Mouse (Mus musculus) stomach, embryonic 15.5 days (tissue): ENCODE data around the gene Atp6v0c. TPM values are rescaled to one million over a fixed set of nuclear protein-coding genes. Genes with fewer than 3 reads are reported as not detected.

Experiments
- ATAC-seq: fragments of 200-750 bp; cut with Nextera tagmentation; 2 replicates; pipeline ENCODE4 v1.8.0; 2017; ENCODE audit warnings: low read depth, moderate number of reproducible peaks, moderate TSS enrichment; ENCODE audit not compliant: insufficient read depth, low FRiP score
- H3K27ac ChIP-seq: fragments of 300-500 bp; sonication (generic); 2 replicates; pipeline ENCODE4 v1.5.1; 2015; ENCODE audit warnings: mild to moderate bottlenecking, inconsistent platforms
- H3K27me3 ChIP-seq: fragments of 300-500 bp; sonication (generic); replicated peaks from 2 replicates; pipeline ENCODE4 v1.6.1; 2015; ENCODE audit warnings: inconsistent platforms
- H3K36me3 ChIP-seq: fragments of 300-500 bp; sonication (generic); 2 replicates; pipeline ENCODE4 v1.6.1; 2015; ENCODE audit warnings: inconsistent platforms
- H3K4me1 ChIP-seq: fragments of 300-500 bp; sonication (generic); 2 replicates; pipeline ENCODE4 v1.6.1; 2015; ENCODE audit warnings: inconsistent platforms
- H3K4me2 ChIP-seq: fragments of 300-500 bp; sonication (generic); 2 replicates; pipeline ENCODE4 v1.6.1; 2015; ENCODE audit warnings: mild to moderate bottlenecking, inconsistent platforms
- H3K4me3 ChIP-seq: fragments of 300-500 bp; sonication (generic); replicated peaks from 2 replicates; pipeline ENCODE4 v1.5.1; 2015; ENCODE audit warnings: inconsistent platforms
- H3K9ac ChIP-seq: fragments of 300-500 bp; sonication (generic); 2 replicates; pipeline ENCODE4 v1.6.1; 2015; ENCODE audit warnings: inconsistent platforms
- H3K9me3 ChIP-seq: fragments of 300-500 bp; sonication (generic); 2 replicates; pipeline ENCODE4 v1.6.1; 2016; ENCODE audit warnings: inconsistent platforms
- WGBS: fragments of 180-500 bp; shearing (Covaris S2); methylation state at CpG from one replicate; pipeline ENCODE4 v1.1.7; 2015; 5-methylcytosine and 5-hydroxymethylcytosine counted together
- polyA plus RNA-seq: library from polyadenylated mRNA; unstranded; fragments of >200 nt; fragmentation: Nextera tagmentation; extraction: Ambion mirVana; gene quantifications from 2 replicates; pipeline ENCODE4 v1.2.1, GENCODE M21; 2015

The Atp6v0c gene
- 495 and 512 TPM in 2 replicates for polyA plus RNA-seq

DNA sequence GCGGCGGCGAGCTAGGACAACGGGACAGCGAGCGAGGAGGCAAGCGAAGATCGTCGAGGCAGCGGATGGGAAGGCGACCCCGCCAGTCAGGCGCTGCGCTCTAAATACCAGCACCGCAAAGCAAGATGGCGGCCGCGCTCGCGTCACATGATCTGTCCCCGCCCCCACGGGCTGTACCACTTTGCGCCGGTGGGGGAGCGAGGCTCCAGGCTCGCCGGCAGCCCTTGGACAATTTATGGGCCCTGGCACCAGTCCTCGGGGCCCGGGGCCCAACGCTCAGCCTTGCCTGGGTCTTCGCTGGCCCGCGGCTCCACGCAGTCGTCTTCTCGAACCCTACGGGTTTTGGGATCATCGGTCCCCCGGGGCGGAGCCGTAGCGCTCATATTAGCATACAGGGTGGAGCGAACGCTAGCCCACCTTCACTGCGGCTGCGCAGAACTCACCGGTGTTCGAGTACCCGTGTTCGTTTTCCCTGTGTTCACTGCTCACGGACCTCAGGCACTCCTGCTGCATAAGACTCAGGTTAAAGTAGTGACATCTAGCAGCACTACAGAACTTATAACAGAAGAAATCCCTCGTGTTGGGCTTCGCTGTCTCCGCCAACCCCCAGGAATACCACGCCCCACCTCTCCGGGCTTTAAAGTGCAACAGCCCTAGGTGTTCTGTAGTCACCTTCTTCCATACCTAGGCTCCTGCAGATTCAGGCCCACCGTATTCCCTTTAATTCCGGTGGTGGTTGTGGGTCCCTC lies at the start of gene Atp6v0c:
Atp6v0c (minus strand) TSS at position 386 of the 749 bp plus-strand sequence.
- Histone ChIP-seq H3K4me2 (peak within 1 kb of the TSS; percentile 69), H3K9me3 (no peaks in the 10 kb centered on the region), H3K27me3 (no peaks in the 10 kb centered on the region), H3K9ac (peak within 1 kb of the TSS; percentile 83), H3K27ac (peak within 1 kb of the TSS; percentile 97), H3K4me1 (peaks cover 18% of the 10 kb centered on the region), H3K4me3 (peak within 1 kb of the TSS; percentile 82), H3K36me3 (peaks cover 12% of the 10 kb centered on the region; the same call in 1 of the 2 replicates)
- WGBS: under 1% methylated on average over 58 of the region's 58 CpGs
- ATAC-seq: peak; percentile 89

DNA sequence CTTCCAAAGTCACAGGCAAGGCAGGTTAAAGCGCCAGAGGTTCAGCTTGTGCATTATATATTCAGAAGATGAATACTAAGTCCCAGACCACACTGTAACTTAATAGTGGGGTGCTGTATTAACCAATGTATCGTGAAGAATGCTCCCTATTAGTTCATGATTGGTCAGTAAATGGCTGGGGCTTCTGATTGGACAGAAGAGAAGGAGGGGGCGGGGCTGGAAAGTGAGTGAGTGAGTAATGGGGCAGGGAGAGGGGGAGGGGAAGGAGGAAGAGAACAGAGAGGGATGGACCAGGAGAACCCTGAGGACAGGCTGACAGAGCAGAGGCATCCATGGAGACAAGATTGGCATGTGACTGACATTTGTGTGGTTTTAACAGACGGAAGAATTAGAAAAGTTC lies 47.3 kb upstream of the Atp6v0c start:
- WGBS: 71% methylated on average over 4 of the region's 4 CpGs
- Histone ChIP-seq H3K9ac (no peak overlapping the region), H3K4me3 (no peak overlapping the region), H3K27ac (no peak overlapping the region), H3K9me3 (no peaks in the 10 kb centered on the region), H3K4me2 (no peak overlapping the region), H3K4me1 (peaks cover 16% of the 10 kb centered on the region), H3K36me3 (peaks cover 13% of the 10 kb centered on the region), H3K27me3 (no peaks in the 10 kb centered on the region)
- no peak for ATAC-seq

- Histone ChIP-seq H3K4me2 (no peak overlapping the region), H3K27ac (peak overlapping the region; percentile 65; the same call in 1 of the 2 replicates), H3K36me3 (peaks cover 13% of the 10 kb centered on the region), H3K4me3 (no peak overlapping the region), H3K27me3 (0 out of 2 replicates have a peak, but pooled peaks cover 2% of the 10 kb centered on the region), H3K9ac (no peak overlapping the region), H3K4me1 (peaks cover 35% of the 10 kb centered on the region), H3K9me3 (no peaks in the 10 kb centered on the region)
- WGBS: 32% methylated on average over 6 of the region's 6 CpGs
- no peak for ATAC-seq
Observed at GRCm38 (mm10) chr17:24213186-24213585, 43.7 kb upstream of the Atp6v0c start.

- H3K36me3 ChIP-seq: peaks cover 11% of the 10 kb centered on the region
- 34% methylated on average over 5 of the region's 5 CpGs for WGBS
- H3K27me3 ChIP-seq: 0 out of 2 replicates have a peak, but pooled peaks cover 5% of the 10 kb centered on the region
- peak overlapping the region; percentile 44 for H3K4me3 ChIP-seq
- no peak overlapping the region for H3K9ac ChIP-seq
- no peaks in the 10 kb centered on the region for H3K9me3 ChIP-seq
- ATAC-seq: no peak
- H3K4me2 ChIP-seq: peak overlapping the region; percentile 93
- H3K27ac ChIP-seq: peak overlapping the region; percentile 65; the same call in 1 of the 2 replicates
- H3K4me1 ChIP-seq: peaks cover 42% of the 10 kb centered on the region
Observed at GRCm38 (mm10) chr17:24212441-24213018, 43.0 kb upstream of the Atp6v0c start.

DNA sequence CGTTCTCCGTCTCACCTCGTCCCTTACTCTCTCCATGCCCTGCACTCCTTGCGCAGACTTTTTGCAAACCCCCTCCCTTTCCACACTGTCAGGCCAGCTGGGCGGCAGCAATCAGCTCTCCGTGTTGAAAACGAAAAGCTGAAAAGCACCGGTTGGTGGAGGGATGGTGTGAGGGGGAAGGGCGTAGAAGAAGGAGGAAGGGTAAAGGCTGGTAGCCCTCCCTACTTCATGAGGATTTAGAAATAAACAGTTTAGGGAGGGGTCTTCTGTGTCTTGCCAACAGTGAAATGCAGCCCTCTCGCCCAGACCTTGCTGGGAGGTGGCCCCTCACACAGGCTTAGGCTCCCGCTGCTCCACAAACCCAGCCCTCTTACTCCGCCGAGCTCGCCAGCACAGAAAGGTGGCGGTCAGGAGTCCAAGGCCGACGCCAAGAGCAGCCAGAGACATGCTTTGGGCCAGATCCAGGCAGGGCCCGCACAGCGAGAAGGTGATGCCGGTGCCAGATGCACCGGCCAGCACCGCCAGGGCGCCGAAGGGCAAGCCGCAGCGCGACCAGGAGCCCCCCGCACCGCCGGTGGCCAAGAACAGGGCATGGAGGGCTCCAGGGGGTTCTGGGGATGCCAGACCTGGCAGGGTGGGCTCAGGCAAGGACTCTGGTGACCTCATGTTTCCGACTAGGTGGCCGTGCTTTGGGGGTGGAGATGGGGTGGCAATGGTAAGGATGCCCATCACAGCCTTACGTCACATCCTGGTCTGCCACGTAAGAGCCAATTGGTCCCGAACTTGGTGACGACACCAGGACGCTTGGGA lies 42.3 kb upstream of the Atp6v0c start:
- Histone ChIP-seq H3K4me1 (peaks cover 48% of the 10 kb centered on the region), H3K27me3 (0 out of 2 replicates have a peak, but pooled peaks cover 5% of the 10 kb centered on the region), H3K9me3 (no peaks in the 10 kb centered on the region), H3K4me3 (peak overlapping the region; percentile 44), H3K36me3 (peaks cover 10% of the 10 kb centered on the region), H3K4me2 (peak overlapping the region; percentile 93), H3K27ac (peak overlapping the region; percentile 84), H3K9ac (peak overlapping the region; percentile 39; the same call in 1 of the 2 replicates)
- ATAC-seq: peak; percentile 11; the same call in 1 of the 2 replicates
- WGBS: 3% methylated on average over 37 of the region's 37 CpGs

DNA sequence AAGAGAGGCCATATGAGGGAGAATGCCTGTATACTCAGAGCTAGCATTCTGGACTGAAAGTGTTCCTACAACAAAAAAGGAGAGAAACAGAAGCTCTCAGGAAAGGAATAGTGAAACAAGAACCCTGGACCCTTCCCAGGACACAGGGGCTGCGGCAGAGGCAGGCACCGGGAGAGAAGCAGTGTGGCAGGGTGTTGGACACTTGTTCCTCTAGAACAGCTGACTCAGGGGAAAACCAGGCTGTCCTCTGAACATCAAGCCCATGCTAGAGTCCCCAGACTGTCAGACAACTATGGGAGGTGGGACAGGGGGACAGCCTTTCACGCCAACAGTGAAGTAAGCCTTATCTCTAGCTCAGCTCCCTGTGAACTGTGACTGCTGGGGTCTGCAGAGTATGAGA lies 41.1 kb upstream of the Atp6v0c start:
- Histone ChIP-seq H3K27ac (peak overlapping the region; percentile 91; the same call in 1 of the 2 replicates), H3K4me1 (peaks cover 60% of the 10 kb centered on the region), H3K4me2 (no peak overlapping the region), H3K4me3 (no peak overlapping the region), H3K9me3 (no peaks in the 10 kb centered on the region), H3K27me3 (peaks cover 5% of the 10 kb centered on the region; the same call in 1 of the 2 replicates), H3K36me3 (peaks cover 5% of the 10 kb centered on the region), H3K9ac (no peak overlapping the region)
- no peak for ATAC-seq
- 77% methylated on average over 3 of the region's 3 CpGs for WGBS

- Histone ChIP-seq H3K27me3 (peaks cover 5% of the 10 kb centered on the region; the same call in 1 of the 2 replicates), H3K4me1 (peaks cover 64% of the 10 kb centered on the region), H3K36me3 (no peaks in the 10 kb centered on the region), H3K9me3 (no peaks in the 10 kb centered on the region), H3K4me2 (peak overlapping the region; percentile 95; the same call in 1 of the 2 replicates), H3K27ac (peak overlapping the region; percentile 91), H3K4me3 (peak overlapping the region; percentile 73; the same call in 1 of the 2 replicates), H3K9ac (no peak overlapping the region)
- no peak for ATAC-seq
- 76% methylated on average over 3 of the region's 3 CpGs for WGBS
Observed at GRCm38 (mm10) chr17:24209916-24210240, 40.4 kb upstream of the Atp6v0c start.

DNA sequence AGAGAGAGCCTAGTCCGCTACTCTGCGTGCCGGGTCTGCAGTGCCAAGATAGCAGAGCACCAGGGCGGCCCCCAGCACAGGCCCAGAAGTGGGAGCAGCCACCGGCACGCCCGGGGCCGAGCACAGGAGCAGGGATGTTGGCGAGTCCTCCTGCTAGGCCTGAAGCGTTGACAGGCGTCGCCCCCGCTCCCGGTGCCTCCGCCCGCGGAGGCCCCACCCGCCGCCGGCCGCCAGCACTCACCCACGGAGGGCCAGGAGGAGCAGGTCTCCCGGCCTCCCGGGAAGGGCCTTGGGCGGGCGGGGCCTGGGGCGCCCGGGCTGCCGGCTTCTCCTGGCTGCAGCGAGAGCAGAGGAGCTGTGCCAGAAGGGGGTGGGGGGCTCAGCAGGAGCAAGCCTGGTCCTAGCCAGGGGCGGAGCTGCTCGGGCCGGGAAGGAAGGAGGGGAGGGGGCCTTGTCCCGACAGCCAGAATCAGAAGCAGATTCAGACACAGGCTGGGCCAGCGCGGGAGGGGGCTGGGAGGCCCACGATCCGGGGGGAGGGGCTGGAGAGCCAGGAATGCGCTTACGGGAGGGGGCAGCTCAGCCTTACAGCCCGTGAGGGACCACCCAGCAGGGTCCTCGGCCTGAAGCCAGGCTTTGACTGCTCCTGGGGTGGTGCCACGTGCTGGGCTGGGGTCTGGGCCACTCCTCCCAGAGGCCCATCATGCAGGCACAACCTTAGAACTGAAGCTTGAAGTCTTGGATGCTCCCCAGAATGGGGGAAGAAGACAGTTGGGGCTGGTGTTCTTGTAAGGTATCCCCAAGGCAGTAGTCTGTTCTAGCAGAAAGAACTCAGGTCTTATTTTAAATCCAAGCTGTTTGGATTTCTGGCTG lies 39.8 kb upstream of the Atp6v0c start, which contains the start of gene Ntn3:
Ntn3 (minus strand) TSS at position 489 of the 873 bp plus-strand sequence.
- Histone ChIP-seq H3K9me3 (no peaks in the 10 kb centered on the region), H3K27me3 (peaks cover 5% of the 10 kb centered on the region; the same call in 1 of the 2 replicates), H3K4me3 (peak within 1 kb of the TSS; percentile 73), H3K4me2 (peak within 1 kb of the TSS; percentile 95), H3K36me3 (no peaks in the 10 kb centered on the region), H3K9ac (peak within 1 kb of the TSS; percentile 40), H3K27ac (peak within 1 kb of the TSS; percentile 91), H3K4me1 (peaks cover 70% of the 10 kb centered on the region)
- WGBS: 3% methylated on average over 30 of the region's 43 CpGs
- ATAC-seq: peak; percentile 70

DNA sequence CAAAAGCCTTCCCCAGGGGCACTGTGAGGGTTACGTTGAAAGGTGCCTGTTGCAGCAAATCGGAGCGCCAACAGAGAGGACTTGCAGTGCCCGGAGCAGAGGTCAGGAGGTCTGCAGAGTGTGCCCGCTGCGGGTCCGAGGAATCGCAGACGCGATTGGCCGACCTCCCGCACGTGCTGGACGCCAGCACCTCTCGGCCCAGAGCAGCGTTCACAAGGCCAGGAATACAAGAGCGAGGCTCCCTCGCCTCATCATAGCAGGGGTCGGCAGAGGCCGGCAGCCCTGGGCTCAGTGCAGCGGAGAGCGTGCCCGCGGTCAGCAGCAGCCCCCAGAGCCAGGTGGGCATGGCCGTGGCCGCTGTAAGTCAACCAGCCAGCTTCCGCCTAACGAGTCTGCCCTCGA lies 39.1 kb upstream of the Atp6v0c start:
- no peak for ATAC-seq
- peaks cover 5% of the 10 kb centered on the region; the same call in 1 of the 2 replicates for H3K27me3 ChIP-seq
- 2% methylated on average over 29 of the region's 29 CpGs for WGBS
- peak overlapping the region; percentile 40 for H3K9ac ChIP-seq
- peak overlapping the region; percentile 95 for H3K4me2 ChIP-seq
- no peaks in the 10 kb centered on the region for H3K9me3 ChIP-seq
- H3K36me3 ChIP-seq: no peaks in the 10 kb centered on the region
- H3K4me1 ChIP-seq: peaks cover 70% of the 10 kb centered on the region
- H3K4me3 ChIP-seq: peak overlapping the region; percentile 73
- peak overlapping the region; percentile 91 for H3K27ac ChIP-seq

DNA sequence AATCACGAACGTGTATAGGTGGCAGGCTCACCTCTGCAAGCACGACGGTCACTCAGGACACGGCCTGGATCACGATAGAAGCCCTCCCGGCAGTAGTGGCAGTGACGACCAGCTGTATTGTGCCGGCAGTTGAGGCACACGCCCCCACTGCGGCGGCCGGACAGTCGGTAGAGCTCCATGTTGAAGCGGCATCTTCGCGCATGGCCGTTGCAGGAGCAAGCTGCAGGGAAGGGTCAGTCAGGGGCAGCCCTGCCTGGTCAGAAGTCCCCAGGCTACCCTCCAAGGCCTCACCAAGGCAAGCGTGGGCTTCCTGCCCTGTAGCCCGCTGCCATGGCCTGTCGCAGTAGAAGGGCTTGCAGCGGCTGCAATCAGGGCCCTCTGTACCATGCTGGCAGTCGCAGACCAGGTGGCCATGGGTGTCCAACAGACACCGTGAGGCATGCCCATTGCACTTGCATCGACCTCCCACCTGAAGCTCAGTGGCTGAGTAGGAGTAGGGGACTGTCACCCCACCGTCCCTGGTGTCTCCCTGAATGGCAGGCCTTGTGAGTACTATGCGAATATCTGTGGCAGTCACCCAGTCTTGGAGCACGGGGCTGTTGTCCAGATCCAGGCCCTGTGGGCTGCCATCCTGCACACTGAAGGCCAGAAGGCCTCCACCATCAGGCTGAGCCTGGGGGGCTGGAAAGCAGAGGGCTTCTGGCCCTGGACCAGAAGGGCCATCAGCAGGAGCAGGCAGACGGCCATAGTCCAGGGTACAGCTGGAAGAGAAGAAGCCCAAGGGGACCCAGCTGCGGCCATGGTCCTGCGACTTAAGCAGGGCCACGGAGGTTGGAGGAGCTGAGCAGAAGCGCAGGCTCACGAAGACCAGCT lies 38.5 kb upstream of the Atp6v0c start:
- no peak for ATAC-seq
- Histone ChIP-seq H3K4me1 (peaks cover 74% of the 10 kb centered on the region), H3K36me3 (no peaks in the 10 kb centered on the region), H3K27me3 (peaks cover 5% of the 10 kb centered on the region; the same call in 1 of the 2 replicates), H3K9ac (peak overlapping the region; percentile 40; the same call in 1 of the 2 replicates), H3K4me2 (peak overlapping the region; percentile 95), H3K27ac (peak overlapping the region; percentile 91), H3K4me3 (peak overlapping the region; percentile 73), H3K9me3 (no peaks in the 10 kb centered on the region)
- 59% methylated on average over 34 of the region's 34 CpGs for WGBS
